Mouse (Mus musculus): Measurements from ENCODE around the gene Olfr346. TPM values are rescaled to one million over a fixed set of nuclear protein-coding genes. Genes with fewer than 3 reads are reported as not detected.

The Olfr346 gene
- not detected in 2 replicates for polyA plus RNA-seq (2012; rRNA removed)

DNA sequence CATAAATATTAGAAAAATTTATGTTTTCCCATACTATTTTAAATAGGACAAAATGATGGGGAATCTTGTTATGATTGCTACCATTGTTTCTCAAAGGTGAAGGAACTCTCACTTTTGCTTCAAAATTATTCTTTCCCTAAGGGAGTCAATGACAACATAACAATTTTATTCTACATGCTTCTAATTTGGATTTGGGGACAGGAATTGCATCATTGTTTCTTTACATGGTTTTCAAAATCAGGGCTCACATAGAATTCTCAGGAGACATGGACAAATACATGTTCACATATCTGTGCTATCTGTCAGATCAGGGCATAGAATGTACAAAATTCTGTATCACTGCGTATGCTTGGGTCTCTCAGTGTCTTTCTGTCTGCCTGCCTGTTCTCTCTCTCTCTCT lies at the start of gene Olfr346:
Gene Olfr346 (plus strand): TSS at position 301 of the 400 bp plus-strand sequence.
- no peaks in the 10 kb centered on the region for H3K36me3 ChIP-seq (ENCODE audit: control insufficient read depth, insufficient read depth, low read length)
- DNase-seq (ENCODE audit: low read depth in 1 of 2, low spot score in 2 of 2): no peak
- no peak within 1 kb of the TSS for H3K4me3 ChIP-seq (ENCODE audit: extremely low read depth, insufficient read depth, insufficient read length)
- TF ChIP-seq POLR2A (IDR thresholded peaks at IDR 0.05; ENCODE audit: low read depth, low read length) (no peak), CTCF (IDR thresholded peaks at IDR 0.05; ENCODE audit: extremely low read depth, insufficient read depth, insufficient read length, insufficient replicate concordance) (no peak)
- H3K27me3 ChIP-seq (ENCODE audit: control insufficient read depth, insufficient read depth, low read length): no peaks in the 10 kb centered on the region
- H3K4me1 ChIP-seq (ENCODE audit: control insufficient read depth, insufficient read depth, insufficient read length): no peaks in the 10 kb centered on the region
- no peak within 1 kb of the TSS for H3K27ac ChIP-seq (ENCODE audit: insufficient read depth, low read length)
- 90% methylated on average over 1 of the region's 1 CpGs for WGBS

DNA sequence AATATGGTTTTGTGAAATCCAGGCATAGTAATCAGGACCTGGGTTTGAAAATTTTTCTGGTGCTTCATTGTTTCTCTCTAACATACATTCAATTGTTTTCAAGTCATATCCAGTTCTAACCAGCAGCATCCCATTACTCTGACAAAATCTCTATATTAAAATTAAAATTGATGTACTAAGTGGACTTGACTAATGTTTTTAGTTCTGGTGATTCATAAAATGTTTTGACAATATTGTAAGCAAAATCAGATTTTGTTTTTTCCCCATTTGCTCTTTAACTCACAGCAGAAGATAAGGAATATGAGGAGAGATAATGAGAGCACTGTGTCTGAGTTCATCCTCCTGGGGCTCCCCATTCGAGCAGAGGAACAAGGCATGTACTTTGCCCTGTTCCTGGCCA lies 45.8 kb upstream of the Olfr346 start, which contains the start of gene Olfr345:
Gene Olfr345 (plus strand): TSS at position 301 of the 400 bp plus-strand sequence.
- no peak within 1 kb of the TSS for H3K4me3 ChIP-seq (ENCODE audit: extremely low read depth, insufficient read depth, insufficient read length)
- DNase-seq (ENCODE audit: low read depth in 1 of 2, low spot score in 2 of 2): no peak
- no peaks in the 10 kb centered on the region for H3K27me3 ChIP-seq (ENCODE audit: control insufficient read depth, insufficient read depth, low read length)
- no peak within 1 kb of the TSS for H3K27ac ChIP-seq (ENCODE audit: insufficient read depth, low read length)
- no peaks in the 10 kb centered on the region for H3K4me1 ChIP-seq (ENCODE audit: control insufficient read depth, insufficient read depth, insufficient read length)
- no peak for TF ChIP-seq CTCF (IDR thresholded peaks at IDR 0.05; ENCODE audit: extremely low read depth, insufficient read depth, insufficient read length, insufficient replicate concordance)
- no peak for TF ChIP-seq POLR2A (IDR thresholded peaks at IDR 0.05; ENCODE audit: low read depth, low read length)
- 57% methylated on average over 1 of the region's 1 CpGs for WGBS
- no peaks in the 10 kb centered on the region for H3K36me3 ChIP-seq (ENCODE audit: control insufficient read depth, insufficient read depth, low read length)

GRCm38 (mm10) chr2:36731602-36732001 lies 46.0 kb downstream of the Olfr346 start, which contains the start of gene Olfr347:
Gene Olfr347 (plus strand): TSS chr2:36731902.
- no peaks in the 10 kb centered on the region for H3K27me3 ChIP-seq (ENCODE audit: control insufficient read depth, insufficient read depth, low read length)
- no peak within 1 kb of the TSS for H3K4me3 ChIP-seq (ENCODE audit: extremely low read depth, insufficient read depth, insufficient read length)
- no peak within 1 kb of the TSS for H3K27ac ChIP-seq (ENCODE audit: insufficient read depth, low read length)
- no peak for TF ChIP-seq POLR2A (IDR thresholded peaks at IDR 0.05; ENCODE audit: low read depth, low read length)
- no peak for TF ChIP-seq CTCF (IDR thresholded peaks at IDR 0.05; ENCODE audit: extremely low read depth, insufficient read depth, insufficient read length, insufficient replicate concordance)
- H3K4me1 ChIP-seq (ENCODE audit: control insufficient read depth, insufficient read depth, insufficient read length): no peaks in the 10 kb centered on the region
- H3K36me3 ChIP-seq (ENCODE audit: control insufficient read depth, insufficient read depth, low read length): no peaks in the 10 kb centered on the region
- no peak for DNase-seq (ENCODE audit: low read depth in 1 of 2, low spot score in 2 of 2)

DNA sequence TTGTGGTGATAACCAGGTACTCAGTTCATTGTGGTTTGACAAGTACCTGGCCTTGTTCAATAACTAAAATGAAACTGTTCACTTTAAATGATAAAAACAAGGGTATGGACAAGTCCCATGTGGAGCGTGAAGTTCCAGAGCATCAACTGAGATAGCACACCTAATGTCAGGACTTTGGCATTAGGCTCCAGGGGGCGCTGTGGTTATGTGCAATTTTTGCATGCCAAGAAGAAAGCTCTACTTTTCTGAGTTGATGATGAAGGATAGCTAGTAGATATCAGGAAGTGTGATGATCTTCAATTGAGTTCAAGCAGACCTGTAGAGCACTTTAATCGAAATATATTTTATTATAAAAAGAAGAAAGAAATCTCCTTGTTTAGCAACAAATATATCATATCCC lies 50.6 kb downstream of the Olfr346 start:
- Histone ChIP-seq H3K27me3 (ENCODE audit: control insufficient read depth, insufficient read depth, low read length) (no peaks in the 10 kb centered on the region), H3K4me3 (ENCODE audit: extremely low read depth, insufficient read depth, insufficient read length) (no peak overlapping the region), H3K4me1 (ENCODE audit: control insufficient read depth, insufficient read depth, insufficient read length) (no peaks in the 10 kb centered on the region), H3K36me3 (ENCODE audit: control insufficient read depth, insufficient read depth, low read length) (no peaks in the 10 kb centered on the region), H3K27ac (ENCODE audit: insufficient read depth, low read length) (no peak overlapping the region)
- no peak for DNase-seq (ENCODE audit: low read depth in 1 of 2, low spot score in 2 of 2)
- TF ChIP-seq POLR2A (IDR thresholded peaks at IDR 0.05; ENCODE audit: low read depth, low read length) (no peak), CTCF (IDR thresholded peaks at IDR 0.05; ENCODE audit: extremely low read depth, insufficient read depth, insufficient read length, insufficient replicate concordance) (no peak)
- WGBS: 55% methylated on average over 3 of the region's 3 CpGs

Other genes with a start within 250 kb of the Olfr346 start
- gene Olfr340, start 233.2 kb upstream of the Olfr346 start, polyA plus RNA-seq (2012; rRNA removed): not detected in 2 replicates
- gene Olfr341, start 203.3 kb upstream of the Olfr346 start, polyA plus RNA-seq (2012; rRNA removed): not detected in 2 replicates
- gene Olfr342, start 160.8 kb upstream of the Olfr346 start, polyA plus RNA-seq (2012; rRNA removed): not detected in 2 replicates
- gene Olfr344, start 119.1 kb upstream of the Olfr346 start, polyA plus RNA-seq (2012; rRNA removed): not detected in 2 replicates
- not detected in 2 replicates for gene Olfr345, start 45.7 kb upstream of the Olfr346 start, polyA plus RNA-seq (2012; rRNA removed)
- gene Olfr347, start 46.1 kb downstream of the Olfr346 start, polyA plus RNA-seq (2012; rRNA removed): not detected in 2 replicates
- not detected in 2 replicates for gene Olfr348, start 98.5 kb downstream of the Olfr346 start, polyA plus RNA-seq (2012; rRNA removed)
- gene Olfr50, start 104.8 kb downstream of the Olfr346 start, polyA plus RNA-seq (2012; rRNA removed): not detected in 2 replicates
- not detected in 2 replicates for gene Olfr3, start 131.2 kb downstream of the Olfr346 start, polyA plus RNA-seq (2012; rRNA removed)
- gene Olfr350, start 160.5 kb downstream of the Olfr346 start, polyA plus RNA-seq (2012; rRNA removed): not detected in 2 replicates
- not detected in 2 replicates for gene Olfr351, start 176.9 kb downstream of the Olfr346 start, polyA plus RNA-seq (2012; rRNA removed)
- not detected in 2 replicates for gene Olfr352, start 182.7 kb downstream of the Olfr346 start, polyA plus RNA-seq (2012; rRNA removed)
- gene Olfr353, start 207.1 kb downstream of the Olfr346 start, polyA plus RNA-seq (2012; rRNA removed): not detected in 2 replicates
- not detected in 2 replicates for gene Olfr354, start 219.9 kb downstream of the Olfr346 start, polyA plus RNA-seq (2012; rRNA removed)
- not detected in 2 replicates for gene Olfr355, start 243.1 kb downstream of the Olfr346 start, polyA plus RNA-seq (2012; rRNA removed)